Mouse (Mus musculus) limb, embryonic 15.5 days (tissue): ENCODE data around the gene Dennd2c. TPM values are rescaled to one million over a fixed set of nuclear protein-coding genes. Genes with fewer than 3 reads are reported as not detected.
A peak's percentile ranks its signal among the peaks of the same experiment; 100 is the strongest.

ENCODE experiments used
- ATAC-seq: fragments of 200-750 bp; cut with Nextera tagmentation; 2 replicates; pipeline ENCODE4 v1.8.0; 2017; ENCODE audit warnings: low read depth, moderate TSS enrichment; ENCODE audit not compliant: insufficient number of reproducible peaks, low FRiP score, low TSS enrichment
- H3K27ac ChIP-seq: fragments of 300-500 bp; sonication (generic); 2 replicates; pipeline ENCODE4 v1.5.1; 2015; ENCODE audit warnings: moderate library complexity, mild to moderate bottlenecking, inconsistent platforms
- H3K27me3 ChIP-seq: fragments of 300-500 bp; sonication (generic); 2 replicates; pipeline ENCODE4 v1.6.1; 2015; ENCODE audit warnings: inconsistent platforms
- H3K36me3 ChIP-seq: fragments of 300-500 bp; sonication (generic); 2 replicates; pipeline ENCODE4 v1.6.1; 2015; ENCODE audit warnings: inconsistent platforms
- H3K4me1 ChIP-seq: fragments of 300-500 bp; sonication (generic); 2 replicates; pipeline ENCODE4 v1.6.1; 2015; ENCODE audit warnings: inconsistent platforms
- H3K4me2 ChIP-seq: fragments of 300-500 bp; sonication (generic); 2 replicates; pipeline ENCODE4 v1.6.1; 2015; ENCODE audit warnings: mild to moderate bottlenecking, inconsistent platforms
- H3K4me3 ChIP-seq: fragments of 300-500 bp; sonication (generic); 2 replicates; pipeline ENCODE4 v1.5.1; 2015; ENCODE audit warnings: mild to moderate bottlenecking, inconsistent platforms
- H3K9ac ChIP-seq: fragments of 300-500 bp; sonication (generic); 2 replicates; pipeline ENCODE4 v1.6.1; 2015; ENCODE audit warnings: inconsistent platforms
- H3K9me3 ChIP-seq: fragments of 300-500 bp; sonication (generic); 2 replicates; pipeline ENCODE4 v1.6.1; 2016; ENCODE audit warnings: inconsistent platforms
- WGBS: fragments of 180-500 bp; shearing (Covaris S2); methylation state at CpG from one replicate; pipeline ENCODE4 v1.1.7; 2015; 5-methylcytosine and 5-hydroxymethylcytosine counted together
- polyA plus RNA-seq: library from polyadenylated mRNA; unstranded; fragments of >200 nt; fragmentation: Nextera tagmentation; extraction: Ambion mirVana; gene quantifications from 2 replicates; pipeline ENCODE4 v1.2.1, GENCODE M21; 2015

Dennd2c gene
- polyA plus RNA-seq, 1 experiment from 2014 or later, result 16.7 TPM

GRCm38 (mm10) chr3:103081861-103082453 is 20.4 kb upstream of the Dennd2c start:
- no peak overlapping the region for H3K4me2 ChIP-seq
- no peak overlapping the region for H3K4me3 ChIP-seq
- no peaks in the 10 kb centered on the region for H3K9me3 ChIP-seq
- no peaks in the 10 kb centered on the region for H3K36me3 ChIP-seq
- H3K27me3 ChIP-seq, result no peaks in the 10 kb centered on the region
- no peak overlapping the region for H3K9ac ChIP-seq
- H3K27ac ChIP-seq, result no peak overlapping the region
- ATAC-seq, result no peak
- 80% methylated on average over 17 of the region's 17 CpGs for WGBS
- H3K4me1 ChIP-seq, result no peaks in the 10 kb centered on the region

GRCm38 (mm10) chr3:103082761-103083160 is 19.6 kb upstream of the Dennd2c start:
- ATAC-seq, result no peak
- Histone ChIP-seq H3K27ac (no peak overlapping the region), H3K9ac (no peak overlapping the region), H3K4me2 (no peak overlapping the region), H3K4me3 (no peak overlapping the region), H3K9me3 (no peaks in the 10 kb centered on the region), H3K4me1 (no peaks in the 10 kb centered on the region), H3K27me3 (no peaks in the 10 kb centered on the region), H3K36me3 (no peaks in the 10 kb centered on the region)
- 85% methylated on average over 5 of the region's 5 CpGs for WGBS

- WGBS, result 74% methylated on average over 3 of the region's 3 CpGs
- Histone ChIP-seq H3K4me3 (no peak overlapping the region), H3K27me3 (no peaks in the 10 kb centered on the region), H3K9me3 (no peaks in the 10 kb centered on the region), H3K9ac (no peak overlapping the region), H3K36me3 (no peaks in the 10 kb centered on the region), H3K4me2 (no peak overlapping the region), H3K27ac (no peak overlapping the region), H3K4me1 (no peaks in the 10 kb centered on the region)
- ATAC-seq, result no peak
Measured at GRCm38 (mm10) chr3:103085986-103086385, 16.4 kb upstream of the Dennd2c start.

GRCm38 (mm10) chr3:103091753-103092152 is 10.7 kb upstream of the Dennd2c start:
- Histone ChIP-seq H3K9ac (no peak overlapping the region), H3K27ac (no peak overlapping the region), H3K9me3 (no peaks in the 10 kb centered on the region), H3K4me2 (no peak overlapping the region), H3K27me3 (no peaks in the 10 kb centered on the region), H3K4me1 (no peaks in the 10 kb centered on the region), H3K4me3 (no peak overlapping the region), H3K36me3 (no peaks in the 10 kb centered on the region)
- ATAC-seq, result no peak
- 100% methylated on average over 2 of the region's 2 CpGs for WGBS

GRCm38 (mm10) chr3:103098662-103099061 is 3.7 kb upstream of the Dennd2c start:
- Histone ChIP-seq H3K27ac (no peak overlapping the region), H3K4me3 (no peak overlapping the region), H3K27me3 (no peaks in the 10 kb centered on the region), H3K9me3 (no peaks in the 10 kb centered on the region), H3K4me2 (no peak overlapping the region), H3K4me1 (peaks cover 7% of the 10 kb centered on the region), H3K9ac (no peak overlapping the region), H3K36me3 (no peaks in the 10 kb centered on the region)
- no peak for ATAC-seq
- 80% methylated on average over 23 of the region's 23 CpGs for WGBS

GRCm38 (mm10) chr3:103099667-103100066 is 2.7 kb upstream of the Dennd2c start:
- no peak overlapping the region for H3K9ac ChIP-seq
- no peak overlapping the region for H3K4me2 ChIP-seq
- H3K4me1 ChIP-seq, result peaks cover 7% of the 10 kb centered on the region
- ATAC-seq, result no peak
- no peaks in the 10 kb centered on the region for H3K36me3 ChIP-seq
- no peak overlapping the region for H3K27ac ChIP-seq
- H3K27me3 ChIP-seq, result no peaks in the 10 kb centered on the region
- no peak overlapping the region for H3K4me3 ChIP-seq
- no peaks in the 10 kb centered on the region for H3K9me3 ChIP-seq
- 81% methylated on average over 6 of the region's 6 CpGs for WGBS

GRCm38 (mm10) chr3:103100735-103101134 is 1.7 kb upstream of the Dennd2c start:
- peaks cover 7% of the 10 kb centered on the region for H3K4me1 ChIP-seq
- H3K27me3 ChIP-seq, result no peaks in the 10 kb centered on the region
- H3K9me3 ChIP-seq, result no peaks in the 10 kb centered on the region
- no peaks in the 10 kb centered on the region for H3K36me3 ChIP-seq
- no peak overlapping the region for H3K4me2 ChIP-seq
- 40% methylated on average over 2 of the region's 2 CpGs for WGBS
- no peak for ATAC-seq
- no peak overlapping the region for H3K27ac ChIP-seq
- H3K9ac ChIP-seq, result no peak overlapping the region
- H3K4me3 ChIP-seq, result no peak overlapping the region

- Histone ChIP-seq H3K4me1 (peaks cover 7% of the 10 kb centered on the region), H3K27ac (no peak overlapping the region), H3K9me3 (no peaks in the 10 kb centered on the region), H3K9ac (no peak overlapping the region), H3K36me3 (no peaks in the 10 kb centered on the region), H3K27me3 (no peaks in the 10 kb centered on the region), H3K4me3 (no peak overlapping the region), H3K4me2 (no peak overlapping the region)
- no peak for ATAC-seq
- WGBS, result 46% methylated on average over 5 of the region's 5 CpGs
Measured at GRCm38 (mm10) chr3:103101194-103101593, 1.2 kb upstream of the Dennd2c start.

- Histone ChIP-seq H3K27ac (peak overlapping the region; percentile 85), H3K4me3 (peak overlapping the region; percentile 83), H3K4me2 (peak overlapping the region; percentile 81), H3K4me1 (peaks cover 7% of the 10 kb centered on the region), H3K9me3 (no peaks in the 10 kb centered on the region), H3K36me3 (no peaks in the 10 kb centered on the region), H3K27me3 (no peaks in the 10 kb centered on the region), H3K9ac (peak overlapping the region; percentile 66)
- 2% methylated on average over 14 of the region's 14 CpGs for WGBS
- ATAC-seq, result peak; percentile 32; the same call in 1 of the 2 replicates
Measured at GRCm38 (mm10) chr3:103101909-103102308, 495 bp upstream of the Dennd2c start.

- no peak overlapping the region for H3K4me3 ChIP-seq
- H3K4me2 ChIP-seq, result no peak overlapping the region
- WGBS, result 79% methylated on average over 7 of the region's 7 CpGs
- ATAC-seq, result no peak
- no peaks in the 10 kb centered on the region for H3K36me3 ChIP-seq
- no peak overlapping the region for H3K9ac ChIP-seq
- H3K4me1 ChIP-seq, result no peaks in the 10 kb centered on the region
- no peak overlapping the region for H3K27ac ChIP-seq
- no peaks in the 10 kb centered on the region for H3K27me3 ChIP-seq
- no peaks in the 10 kb centered on the region for H3K9me3 ChIP-seq
Measured at GRCm38 (mm10) chr3:103107565-103108240, 5.3 kb downstream of the Dennd2c start.

- H3K4me1 ChIP-seq, result no peaks in the 10 kb centered on the region
- WGBS, result 66% methylated on average over 5 of the region's 5 CpGs
- ATAC-seq, result no peak
- no peaks in the 10 kb centered on the region for H3K9me3 ChIP-seq
- no peak overlapping the region for H3K27ac ChIP-seq
- H3K9ac ChIP-seq, result no peak overlapping the region
- H3K36me3 ChIP-seq, result no peaks in the 10 kb centered on the region
- no peaks in the 10 kb centered on the region for H3K27me3 ChIP-seq
- H3K4me2 ChIP-seq, result no peak overlapping the region
- no peak overlapping the region for H3K4me3 ChIP-seq
Measured at GRCm38 (mm10) chr3:103112216-103112615, 9.8 kb downstream of the Dennd2c start.

GRCm38 (mm10) chr3:103123636-103124035 is 21.2 kb downstream of the Dennd2c start:
- no peak overlapping the region for H3K9ac ChIP-seq
- no peaks in the 10 kb centered on the region for H3K36me3 ChIP-seq
- no peak overlapping the region for H3K4me2 ChIP-seq
- no peaks in the 10 kb centered on the region for H3K27me3 ChIP-seq
- H3K27ac ChIP-seq, result no peak overlapping the region
- H3K4me3 ChIP-seq, result no peak overlapping the region
- ATAC-seq, result no peak
- 74% methylated on average over 3 of the region's 3 CpGs for WGBS
- 0 out of 2 replicates have a peak, but pooled peaks cover 5% of the 10 kb centered on the region for H3K4me1 ChIP-seq
- no peaks in the 10 kb centered on the region for H3K9me3 ChIP-seq
